Mouse (Mus musculus): Measurements from ENCODE around the gene Dnm3.

- TF ChIP-seq POU5F1 (IDR thresholded peaks at IDR 0.05; ENCODE audit: borderline replicate concordance, low read length) (no peak), CTCF (conservative IDR thresholded peaks at IDR 0.05; ENCODE audit: low read length) (no peak)
These were observed 494.4 kb downstream of the Dnm3 start for GRCm38 (mm10) chr1:161983451-161983850.

Measured in E14TG2a.4 (cell line).